Mouse (Mus musculus) C2C12 (cell line): ENCODE data around the gene 1700017N19Rik.

Experiments used
- CEBPB ChIP-seq: IDR thresholded peaks from one replicate; pipeline ENCODE4 v1.6.1; 2011; ENCODE audit warnings: low read depth, mild to moderate bottlenecking, control low read depth, moderate library complexity
- CTCF ChIP-seq: IDR thresholded peaks from one replicate; pipeline ENCODE4 v1.5.1; 2011; ENCODE audit not compliant: control insufficient read depth, insufficient read depth, insufficient read length
- FOSL1 ChIP-seq: IDR thresholded peaks from one replicate; pipeline ENCODE4 v1.8.0; 2011; ENCODE audit warnings: mild to moderate bottlenecking, low read length; ENCODE audit not compliant: poor library complexity, insufficient read depth, severe bottlenecking
- MAX ChIP-seq: IDR thresholded peaks from one replicate; pipeline ENCODE4 v1.6.1; 2011; ENCODE audit warnings: mild to moderate bottlenecking, control low read depth
- MYOG ChIP-seq: IDR thresholded peaks from one replicate; pipeline ENCODE4 v1.6.1; 2011; ENCODE audit not compliant: control insufficient read depth, insufficient read length; ENCODE audit errors: extremely low read depth

DNA sequence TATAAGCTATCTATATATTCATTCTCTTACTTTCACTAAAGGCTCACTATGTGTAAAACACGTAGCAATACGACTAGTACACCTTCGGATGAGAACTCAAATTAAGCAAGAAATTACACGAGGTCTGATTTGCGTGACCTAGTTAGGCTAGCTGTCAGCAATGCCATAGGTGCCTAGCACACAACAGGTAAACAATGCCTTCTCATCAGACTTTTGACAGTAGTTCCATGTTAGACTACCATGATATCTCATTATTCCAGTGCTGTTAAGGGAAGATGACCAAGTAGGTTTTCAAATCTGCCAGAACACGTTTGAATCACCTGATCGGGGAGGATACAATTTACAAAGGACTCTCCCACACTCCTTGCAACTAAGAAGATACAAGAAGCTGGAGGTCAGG, 1.8 kb upstream of the 1700017N19Rik start:
- TF ChIP-seq CTCF (no peak), MAX (no peak), CEBPB (no peak), MYOG (no peak), FOSL1 (no peak)
